Mouse (Mus musculus) midbrain, embryonic 12.5 days (tissue): ENCODE data around the gene Macrod2. TPM values are rescaled to one million over a fixed set of nuclear protein-coding genes. Genes with fewer than 3 reads are reported as not detected.

ENCODE experiments used
- ATAC-seq: fragments of 200-750 bp; cut with Nextera tagmentation; 2 replicates; pipeline ENCODE4 v1.8.0; 2017; ENCODE audit warnings: low read depth, moderate TSS enrichment, moderate library complexity; ENCODE audit not compliant: low FRiP score
- H3K27ac ChIP-seq: fragments of 300-500 bp; sonication (generic); replicated peaks from 2 replicates; pipeline ENCODE4 v1.5.1; 2016; ENCODE audit warnings: mild to moderate bottlenecking
- H3K27me3 ChIP-seq: fragments of 300-500 bp; sonication (generic); 2 replicates; pipeline ENCODE4 v1.6.1; 2016; ENCODE audit warnings: mild to moderate bottlenecking
- H3K36me3 ChIP-seq: fragments of 300-500 bp; sonication (generic); 2 replicates; pipeline ENCODE4 v1.6.1; 2016
- H3K4me1 ChIP-seq: fragments of 300-500 bp; sonication (generic); 2 replicates; pipeline ENCODE4 v1.6.1; 2016
- H3K4me2 ChIP-seq: fragments of 300-500 bp; sonication (generic); replicated peaks from 2 replicates; pipeline ENCODE4 v1.6.1; 2016; ENCODE audit warnings: mild to moderate bottlenecking, moderate library complexity
- H3K4me3 ChIP-seq: fragments of 300-500 bp; sonication (generic); 2 replicates; pipeline ENCODE4 v1.5.1; 2016; ENCODE audit warnings: mild to moderate bottlenecking
- H3K9ac ChIP-seq: fragments of 300-500 bp; sonication (generic); replicated peaks from 2 replicates; pipeline ENCODE4 v1.6.1; 2016; ENCODE audit warnings: mild to moderate bottlenecking, moderate library complexity
- H3K9me3 ChIP-seq: fragments of 300-500 bp; sonication (generic); 2 replicates; pipeline ENCODE4 v1.6.1; 2016; ENCODE audit warnings: mild to moderate bottlenecking
- WGBS: fragments of 180-500 bp; shearing (Covaris S2); methylation state at CpG from one replicate; pipeline ENCODE4 v1.1.7; 2016; 5-methylcytosine and 5-hydroxymethylcytosine counted together
- polyA plus RNA-seq: library from polyadenylated mRNA; unstranded; fragments of >200 nt; fragmentation: Nextera tagmentation; extraction: Ambion mirVana; gene quantifications from 2 replicates; pipeline ENCODE4 v1.2.1, GENCODE M21; 2016

Gene Macrod2
- polyA plus RNA-seq, 1 experiment from 2014 or later, result 52.4 TPM

DNA sequence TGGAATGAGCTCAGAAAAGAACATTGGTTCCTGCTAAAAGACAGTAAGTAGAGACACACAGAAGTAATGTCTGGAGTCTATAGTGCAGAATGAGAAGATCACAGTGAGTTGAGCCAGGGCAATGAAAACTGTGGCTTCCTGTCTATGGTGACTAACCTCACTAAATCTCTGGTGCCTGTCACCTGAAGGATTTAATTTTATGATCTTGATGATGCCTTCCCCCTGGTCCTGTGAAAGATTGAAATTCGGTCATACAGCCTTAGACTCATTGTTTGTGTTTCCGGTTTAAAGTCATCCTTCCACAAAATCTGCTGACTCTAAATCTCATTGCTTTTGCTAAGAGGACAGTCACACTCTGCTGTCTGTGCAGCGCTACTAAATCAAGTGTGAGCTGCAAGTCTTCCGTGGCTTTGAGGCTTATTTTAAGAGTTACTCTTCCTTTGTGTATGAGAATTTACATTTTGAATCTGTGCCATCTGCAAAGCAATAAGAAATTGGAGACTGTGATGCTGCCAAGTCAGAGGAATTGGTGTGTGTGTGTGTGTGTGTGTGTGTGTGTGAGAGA lies 1836.0 kb downstream of the Macrod2 start:
- no peaks in the 10 kb centered on the region for H3K9me3 ChIP-seq
- no peak overlapping the region for H3K4me3 ChIP-seq
- H3K27me3 ChIP-seq, result no peaks in the 10 kb centered on the region
- no peak overlapping the region for H3K4me2 ChIP-seq
- no peak for ATAC-seq
- H3K4me1 ChIP-seq, result no peaks in the 10 kb centered on the region
- no peak overlapping the region for H3K9ac ChIP-seq
- WGBS, result 84% methylated on average over 4 of the region's 4 CpGs
- H3K27ac ChIP-seq, result no peak overlapping the region
- H3K36me3 ChIP-seq, result no peaks in the 10 kb centered on the region

DNA sequence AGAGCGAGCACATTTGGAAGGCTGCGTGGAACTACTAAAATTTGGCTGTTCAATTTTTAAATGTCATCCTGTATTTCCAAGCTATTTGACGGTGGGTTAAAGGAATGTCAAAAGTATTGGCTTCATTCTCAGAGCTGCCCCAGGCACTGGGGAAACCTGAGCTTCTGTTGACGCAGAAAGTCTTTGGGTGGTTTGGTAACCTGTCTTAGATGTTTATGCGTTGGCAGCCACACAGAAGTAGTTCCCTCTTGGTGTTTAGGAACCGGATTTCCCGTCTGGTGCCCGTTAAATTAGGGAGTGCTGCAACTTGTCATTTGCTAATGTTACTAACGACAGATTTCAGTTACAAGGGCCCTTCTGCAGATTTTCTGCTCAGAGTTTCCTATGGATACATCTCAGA lies 1837.7 kb downstream of the Macrod2 start:
- no peaks in the 10 kb centered on the region for H3K36me3 ChIP-seq
- H3K9ac ChIP-seq, result no peak overlapping the region
- WGBS, result 86% methylated on average over 9 of the region's 9 CpGs
- H3K27me3 ChIP-seq, result no peaks in the 10 kb centered on the region
- H3K27ac ChIP-seq, result no peak overlapping the region
- H3K4me3 ChIP-seq, result no peak overlapping the region
- no peak overlapping the region for H3K4me2 ChIP-seq
- no peaks in the 10 kb centered on the region for H3K9me3 ChIP-seq
- no peaks in the 10 kb centered on the region for H3K4me1 ChIP-seq
- ATAC-seq, result no peak

DNA sequence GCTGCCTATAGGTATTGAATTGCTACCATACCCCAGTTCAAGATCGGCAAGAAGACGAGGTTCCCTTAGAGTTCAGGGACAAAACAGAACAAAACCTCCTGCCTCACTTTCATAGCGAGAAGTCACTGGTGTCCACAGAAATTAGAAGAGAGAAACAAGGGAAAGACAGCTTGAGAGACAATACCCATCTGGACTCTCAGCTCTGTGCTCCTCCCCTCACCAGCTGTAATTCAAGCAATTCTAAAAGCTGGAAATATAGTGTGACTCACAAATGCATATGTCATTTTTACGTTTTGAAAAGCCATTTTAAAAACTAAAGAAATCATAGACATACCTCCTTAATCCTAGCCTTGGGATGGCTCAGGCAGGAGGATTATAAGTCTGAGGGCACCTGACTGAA lies 1848.4 kb downstream of the Macrod2 start:
- no peak for ATAC-seq
- Histone ChIP-seq H3K36me3 (no peaks in the 10 kb centered on the region), H3K27ac (no peak overlapping the region), H3K9ac (no peak overlapping the region), H3K4me2 (no peak overlapping the region), H3K4me3 (no peak overlapping the region), H3K9me3 (no peaks in the 10 kb centered on the region), H3K27me3 (no peaks in the 10 kb centered on the region), H3K4me1 (no peaks in the 10 kb centered on the region)
- WGBS, result 87% methylated on average over 4 of the region's 4 CpGs

GRCm38 (mm10) chr2:142250383-142250782 lies 1855.3 kb downstream of the Macrod2 start:
- Histone ChIP-seq H3K9ac (no peak overlapping the region), H3K36me3 (no peaks in the 10 kb centered on the region), H3K4me3 (no peak overlapping the region), H3K4me2 (no peak overlapping the region), H3K9me3 (no peaks in the 10 kb centered on the region), H3K27ac (no peak overlapping the region), H3K4me1 (peaks cover 3% of the 10 kb centered on the region; the same call in 1 of the 2 replicates), H3K27me3 (peaks cover 8% of the 10 kb centered on the region)
- 83% methylated on average over 4 of the region's 4 CpGs for WGBS
- no peak for ATAC-seq

GRCm38 (mm10) chr2:142251518-142251917 lies 1856.4 kb downstream of the Macrod2 start:
- Histone ChIP-seq H3K27ac (no peak overlapping the region), H3K9me3 (no peaks in the 10 kb centered on the region), H3K27me3 (peaks cover 9% of the 10 kb centered on the region), H3K4me2 (no peak overlapping the region), H3K36me3 (no peaks in the 10 kb centered on the region), H3K4me1 (peaks cover 3% of the 10 kb centered on the region; the same call in 1 of the 2 replicates), H3K9ac (no peak overlapping the region), H3K4me3 (no peak overlapping the region)
- 80% methylated on average over 2 of the region's 2 CpGs for WGBS
- no peak for ATAC-seq

DNA sequence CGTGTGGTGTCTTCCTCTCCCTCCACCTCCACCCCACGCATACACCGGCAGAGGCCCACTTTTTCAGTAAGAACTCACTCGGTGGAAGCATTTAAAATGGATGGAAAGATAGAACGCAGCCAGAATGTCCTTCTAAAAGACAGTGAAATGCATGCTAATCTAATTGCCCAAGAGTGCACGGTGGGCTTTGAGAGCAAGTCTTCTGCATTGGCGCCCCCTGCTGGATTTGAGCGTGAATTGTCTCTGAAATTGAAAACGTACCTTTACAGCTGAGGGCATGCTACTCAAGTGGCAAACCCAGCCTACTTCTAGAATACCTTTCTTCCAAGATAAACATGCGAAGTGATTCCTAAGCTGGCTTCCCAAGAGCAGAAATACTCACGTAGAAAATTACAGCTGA lies 1858.8 kb downstream of the Macrod2 start:
- peak; percentile 86 for ATAC-seq
- Histone ChIP-seq H3K4me1 (peaks cover 3% of the 10 kb centered on the region; the same call in 1 of the 2 replicates), H3K4me3 (0 out of 2 replicates have a peak overlapping the region, but pooled peaks have one; percentile 9), H3K4me2 (peak overlapping the region; percentile 41), H3K9me3 (no peaks in the 10 kb centered on the region), H3K36me3 (no peaks in the 10 kb centered on the region), H3K27ac (peak overlapping the region; percentile 30; the same call in 1 of the 2 replicates), H3K9ac (no peak overlapping the region), H3K27me3 (peaks cover 9% of the 10 kb centered on the region)
- 14% methylated on average over 11 of the region's 11 CpGs for WGBS

DNA sequence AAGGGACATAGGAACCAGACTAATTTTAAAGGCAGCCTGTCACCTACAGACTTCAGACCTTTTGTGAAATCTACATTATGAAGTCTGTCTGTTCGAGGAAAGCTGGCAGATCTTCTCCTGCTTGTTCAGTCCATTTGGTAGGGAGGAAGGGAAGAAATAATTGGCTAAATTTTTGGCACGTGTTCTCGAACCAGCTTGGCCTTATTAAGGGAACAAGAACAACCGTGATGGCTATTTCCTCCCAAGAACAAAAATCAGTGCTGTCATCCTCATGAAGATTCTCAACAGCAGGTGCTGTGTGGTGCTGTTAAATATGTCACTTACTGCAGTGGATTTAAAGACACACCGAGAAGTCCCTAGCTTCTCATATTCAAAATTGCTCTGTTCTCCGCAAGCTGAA lies 1859.5 kb downstream of the Macrod2 start:
- Histone ChIP-seq H3K4me2 (no peak overlapping the region), H3K9me3 (no peaks in the 10 kb centered on the region), H3K27me3 (peaks cover 9% of the 10 kb centered on the region), H3K9ac (no peak overlapping the region), H3K4me3 (no peak overlapping the region), H3K36me3 (no peaks in the 10 kb centered on the region), H3K4me1 (peaks cover 3% of the 10 kb centered on the region; the same call in 1 of the 2 replicates), H3K27ac (no peak overlapping the region)
- no peak for ATAC-seq
- 80% methylated on average over 6 of the region's 6 CpGs for WGBS

DNA sequence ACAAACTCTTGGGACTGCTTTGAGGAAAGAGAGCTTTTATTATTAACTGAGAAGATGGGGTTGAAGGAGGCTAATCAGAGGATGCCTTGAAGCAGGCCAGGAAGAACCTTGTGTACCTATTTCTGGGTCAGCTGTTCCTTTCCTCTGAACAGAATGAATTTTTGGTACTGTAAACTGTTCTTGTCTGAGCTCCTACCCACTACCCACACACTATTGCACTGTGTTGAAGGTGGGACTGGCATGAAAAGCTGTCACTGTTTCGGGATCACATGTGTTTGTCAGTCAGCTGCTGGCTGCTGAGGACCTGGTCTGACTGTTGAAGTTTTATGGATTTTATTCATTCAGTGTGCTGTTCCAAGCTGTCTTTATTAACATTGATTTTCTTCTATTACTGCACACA lies 1862.4 kb downstream of the Macrod2 start:
- H3K27me3 ChIP-seq, result peaks cover 3% of the 10 kb centered on the region; the same call in 1 of the 2 replicates
- no peak overlapping the region for H3K9ac ChIP-seq
- H3K4me3 ChIP-seq, result no peak overlapping the region
- no peak overlapping the region for H3K27ac ChIP-seq
- no peak overlapping the region for H3K4me2 ChIP-seq
- H3K4me1 ChIP-seq, result peaks cover 3% of the 10 kb centered on the region; the same call in 1 of the 2 replicates
- WGBS, result 96% methylated on average over 1 of the region's 1 CpGs
- H3K36me3 ChIP-seq, result no peaks in the 10 kb centered on the region
- no peak for ATAC-seq
- H3K9me3 ChIP-seq, result no peaks in the 10 kb centered on the region

GRCm38 (mm10) chr2:142261046-142261445 lies 1865.9 kb downstream of the Macrod2 start:
- WGBS, result 94% methylated on average over 6 of the region's 6 CpGs
- Histone ChIP-seq H3K36me3 (no peaks in the 10 kb centered on the region), H3K27me3 (no peaks in the 10 kb centered on the region), H3K4me1 (no peaks in the 10 kb centered on the region), H3K9me3 (no peaks in the 10 kb centered on the region), H3K4me3 (no peak overlapping the region), H3K9ac (no peak overlapping the region), H3K4me2 (no peak overlapping the region), H3K27ac (no peak overlapping the region)
- no peak for ATAC-seq

DNA sequence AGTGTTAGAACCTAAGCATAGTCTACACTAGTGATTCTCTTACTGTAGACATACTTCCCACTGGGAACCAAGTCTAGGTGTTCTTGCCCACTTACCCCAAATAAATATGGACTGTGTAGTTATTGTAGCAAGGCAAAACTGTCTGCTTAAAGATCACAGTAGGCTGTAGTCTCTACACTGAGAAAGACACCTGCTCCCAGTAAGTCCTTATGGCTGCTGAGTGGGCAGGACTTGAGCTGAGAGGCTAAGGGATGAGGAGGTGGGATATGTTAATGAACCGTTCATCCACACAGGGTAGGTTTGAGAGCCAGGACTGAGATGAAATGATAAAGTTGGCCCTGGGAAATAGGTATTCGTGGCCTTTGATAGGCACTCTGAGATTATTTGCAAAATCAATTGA lies 1869.6 kb downstream of the Macrod2 start:
- H3K4me3 ChIP-seq, result no peak overlapping the region
- 79% methylated on average over 2 of the region's 2 CpGs for WGBS
- H3K27ac ChIP-seq, result no peak overlapping the region
- no peak overlapping the region for H3K9ac ChIP-seq
- no peaks in the 10 kb centered on the region for H3K4me1 ChIP-seq
- H3K27me3 ChIP-seq, result no peaks in the 10 kb centered on the region
- no peak overlapping the region for H3K4me2 ChIP-seq
- no peaks in the 10 kb centered on the region for H3K9me3 ChIP-seq
- ATAC-seq, result no peak
- H3K36me3 ChIP-seq, result no peaks in the 10 kb centered on the region

DNA sequence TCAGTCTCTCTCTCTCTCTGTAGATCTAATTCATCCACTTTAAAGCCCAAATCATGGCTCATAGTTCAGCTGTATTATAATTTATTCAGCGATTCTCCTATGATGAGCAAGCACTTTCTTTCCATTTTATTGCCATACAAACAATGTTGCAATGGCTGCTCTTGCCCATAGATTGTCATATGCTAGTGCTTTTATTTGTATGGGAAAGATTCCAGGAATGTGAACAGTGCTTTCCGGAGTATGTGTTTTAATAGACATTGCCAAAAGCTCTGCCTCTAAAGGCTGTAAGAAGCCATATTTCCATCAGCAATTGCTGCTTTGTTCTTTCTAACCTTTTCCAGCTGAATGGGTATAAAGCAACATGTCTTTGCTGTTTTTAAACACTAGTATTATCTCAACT lies 1872.7 kb downstream of the Macrod2 start:
- 90% methylated on average over 2 of the region's 2 CpGs for WGBS
- no peak overlapping the region for H3K27ac ChIP-seq
- H3K27me3 ChIP-seq, result no peaks in the 10 kb centered on the region

GRCm38 (mm10) chr2:142286761-142287160 lies 1891.7 kb downstream of the Macrod2 start:
- Histone ChIP-seq H3K9me3 (no peaks in the 10 kb centered on the region), H3K36me3 (no peaks in the 10 kb centered on the region), H3K9ac (no peak overlapping the region), H3K4me3 (no peak overlapping the region), H3K27ac (no peak overlapping the region), H3K4me1 (no peaks in the 10 kb centered on the region), H3K4me2 (no peak overlapping the region), H3K27me3 (no peaks in the 10 kb centered on the region)
- WGBS, result 64% methylated on average over 1 of the region's 1 CpGs
- no peak for ATAC-seq

More for the DNA sequence above, 1872.7 kb downstream of the Macrod2 start:
- Histone ChIP-seq H3K4me1 (no peaks in the 10 kb centered on the region), H3K9ac (no peak overlapping the region), H3K4me3 (no peak overlapping the region), H3K4me2 (no peak overlapping the region), H3K36me3 (no peaks in the 10 kb centered on the region), H3K9me3 (no peaks in the 10 kb centered on the region)
- no peak for ATAC-seq

DNA sequence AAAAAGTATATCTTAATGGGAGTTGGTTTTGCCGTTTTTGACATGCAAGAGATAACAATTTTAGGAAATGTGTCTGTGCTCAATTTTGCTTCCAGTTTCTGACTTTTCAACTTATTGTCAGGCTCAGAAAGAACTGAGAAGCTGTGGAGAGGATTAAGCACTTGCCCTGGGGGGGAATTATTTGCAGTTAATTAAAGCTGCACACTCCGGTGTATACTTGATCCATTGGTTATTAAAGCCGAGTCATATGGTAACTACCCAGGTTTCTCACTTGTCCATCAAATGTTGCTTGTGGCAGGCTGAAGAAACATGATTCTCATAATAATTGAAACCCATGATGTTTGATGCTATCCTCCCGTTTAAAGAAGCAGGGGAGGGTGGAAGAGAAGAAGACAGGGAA lies 1899.7 kb downstream of the Macrod2 start:
- ATAC-seq, result 0 out of 2 replicates have a peak, but pooled peaks have one; percentile 16

More for the DNA sequence above, 1899.7 kb downstream of the Macrod2 start:
- H3K36me3 ChIP-seq, result no peaks in the 10 kb centered on the region
- H3K27me3 ChIP-seq, result no peaks in the 10 kb centered on the region
- 37% methylated on average over 4 of the region's 4 CpGs for WGBS
- H3K4me3 ChIP-seq, result no peak overlapping the region
- no peak overlapping the region for H3K27ac ChIP-seq
- H3K4me1 ChIP-seq, result no peaks in the 10 kb centered on the region
- H3K4me2 ChIP-seq, result no peak overlapping the region
- H3K9ac ChIP-seq, result no peak overlapping the region
- H3K9me3 ChIP-seq, result no peaks in the 10 kb centered on the region
